Mouse (Mus musculus) G1E (cell line): ENCODE measurements at regions not wholly inside any gene's neighbourhood (a gene's known extent, or its start where the extent isn't known, plus 50 kb on each side); places are given as distances from the start of the nearest gene placed in this dataset.

ENCODE experiments used
- CTCF ChIP-seq: IDR thresholded peaks from 2 replicates; pipeline ENCODE4 v1.5.1; 2012; ENCODE audit warnings: low read depth, low read length, inconsistent platforms, mixed read lengths
- GATA2 ChIP-seq: IDR thresholded peaks from 2 replicates; pipeline ENCODE4 v1.6.1; 2012; ENCODE audit warnings: low read depth, low read length, inconsistent platforms, borderline replicate concordance
- POLR2AphosphoS5 ChIP-seq: IDR thresholded peaks from 2 replicates; pipeline ENCODE4 v1.6.1; 2012; ENCODE audit warnings: low read depth, low read length, inconsistent platforms; ENCODE audit not compliant: insufficient replicate concordance

- TF ChIP-seq CTCF: no peak
- TF ChIP-seq POLR2AphosphoS5: no peak
- no peak for TF ChIP-seq GATA2
Observed at GRCm38 (mm10) chr8:109413386-109413785, 80.4 kb upstream of the Pmfbp1 start.
